Mouse (Mus musculus): ENCODE data around the gene Foxo3. TPM values are rescaled to one million over a fixed set of nuclear protein-coding genes. Genes with fewer than 3 reads are reported as not detected.

Foxo3 gene
- polyA plus RNA-seq, 1 experiment from 2014 or later = 3.6 TPM

- WGBS = 81% methylated on average over 8 of the region's 8 CpGs
- Histone ChIP-seq H3K36me3 (peaks cover 15% of the 10 kb centered on the region; the same call in 1 of the 2 replicates), H3K4me3 (no peak overlapping the region), H3K9me3 (no peaks in the 10 kb centered on the region), H3K4me2 (replicated peaks) (no peak overlapping the region), H3K27ac (replicated peaks) (no peak overlapping the region), H3K9ac (replicated peaks) (no peak overlapping the region), H3K27me3 (no peaks in the 10 kb centered on the region), H3K4me1 (no peaks in the 10 kb centered on the region)
- ATAC-seq (ENCODE audit: low FRiP score, low read depth) = no peak
Observed at GRCm38 (mm10) chr10:42263701-42264100, 12.9 kb downstream of the Foxo3 start.

DNA sequence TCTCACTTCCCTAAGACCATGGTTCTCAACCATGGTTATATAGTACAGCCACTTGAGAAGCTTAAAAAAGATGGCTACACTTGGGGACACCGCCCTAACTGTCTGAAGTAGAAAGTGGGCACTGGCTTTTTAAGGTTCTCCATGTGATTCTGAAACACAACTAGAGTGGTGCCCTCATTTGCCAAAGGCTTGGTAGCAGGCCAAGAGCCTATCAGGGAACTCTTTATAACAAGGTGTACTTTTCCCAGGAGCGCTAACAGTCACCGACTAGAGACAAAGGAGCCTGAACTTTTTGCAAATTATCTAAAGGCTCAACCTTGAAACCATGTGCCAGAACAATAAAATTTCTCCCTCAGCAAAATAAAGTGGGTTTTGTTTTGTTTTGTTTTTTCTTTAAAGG lies 14.5 kb downstream of the Foxo3 start:
- peaks cover 15% of the 10 kb centered on the region; the same call in 1 of the 2 replicates for H3K36me3 ChIP-seq
- ATAC-seq (ENCODE audit: low FRiP score, low read depth) = no peak
- 98% methylated on average over 3 of the region's 3 CpGs for WGBS
- H3K4me2 ChIP-seq (replicated peaks) = no peak overlapping the region
- no peaks in the 10 kb centered on the region for H3K27me3 ChIP-seq
- H3K9ac ChIP-seq (replicated peaks) = no peak overlapping the region
- H3K4me1 ChIP-seq = no peaks in the 10 kb centered on the region
- H3K4me3 ChIP-seq = no peak overlapping the region
- H3K27ac ChIP-seq (replicated peaks) = no peak overlapping the region
- H3K9me3 ChIP-seq = no peaks in the 10 kb centered on the region

DNA sequence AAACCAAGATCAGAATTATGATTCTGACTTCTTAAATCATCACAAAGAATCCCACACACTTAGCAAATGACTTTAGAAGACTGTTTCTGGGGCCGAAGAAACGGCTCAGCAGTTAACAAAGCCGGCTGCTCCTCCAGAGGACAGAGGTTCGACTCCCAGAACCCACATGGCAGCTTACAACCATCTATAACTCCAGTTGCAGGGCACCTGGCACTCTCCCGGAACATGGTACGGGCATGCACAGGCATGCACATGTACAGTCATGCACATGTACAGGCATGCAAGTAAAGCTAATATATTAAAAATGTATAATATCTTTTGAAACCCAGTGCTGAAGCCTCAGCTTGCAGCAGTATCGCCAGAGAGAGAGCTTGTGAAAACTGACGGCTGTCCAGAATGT lies 15.5 kb downstream of the Foxo3 start:
- no peak overlapping the region for H3K27ac ChIP-seq (replicated peaks)
- no peak overlapping the region for H3K4me2 ChIP-seq (replicated peaks)

GRCm38 (mm10) chr10:42260523-42260922 lies 16.0 kb downstream of the Foxo3 start:
- ATAC-seq (ENCODE audit: low FRiP score, low read depth) = no peak
- Histone ChIP-seq H3K9me3 (no peaks in the 10 kb centered on the region), H3K9ac (replicated peaks) (no peak overlapping the region), H3K27me3 (no peaks in the 10 kb centered on the region), H3K36me3 (peaks cover 4% of the 10 kb centered on the region; the same call in 1 of the 2 replicates), H3K4me2 (replicated peaks) (no peak overlapping the region), H3K27ac (replicated peaks) (no peak overlapping the region), H3K4me1 (0 out of 2 replicates have a peak, but pooled peaks cover 3% of the 10 kb centered on the region), H3K4me3 (no peak overlapping the region)
- WGBS = 84% methylated on average over 8 of the region's 8 CpGs

More for the DNA sequence above, 15.5 kb downstream of the Foxo3 start:
- 0 out of 2 replicates have a peak, but pooled peaks cover 3% of the 10 kb centered on the region for H3K4me1 ChIP-seq
- H3K9me3 ChIP-seq = no peaks in the 10 kb centered on the region
- H3K36me3 ChIP-seq = peaks cover 8% of the 10 kb centered on the region; the same call in 1 of the 2 replicates
- H3K9ac ChIP-seq (replicated peaks) = no peak overlapping the region
- no peaks in the 10 kb centered on the region for H3K27me3 ChIP-seq
- H3K4me3 ChIP-seq = no peak overlapping the region
- 94% methylated on average over 8 of the region's 8 CpGs for whole genome bisulfite sequencing
- ATAC-seq (ENCODE audit: low FRiP score, low read depth) = no peak

DNA sequence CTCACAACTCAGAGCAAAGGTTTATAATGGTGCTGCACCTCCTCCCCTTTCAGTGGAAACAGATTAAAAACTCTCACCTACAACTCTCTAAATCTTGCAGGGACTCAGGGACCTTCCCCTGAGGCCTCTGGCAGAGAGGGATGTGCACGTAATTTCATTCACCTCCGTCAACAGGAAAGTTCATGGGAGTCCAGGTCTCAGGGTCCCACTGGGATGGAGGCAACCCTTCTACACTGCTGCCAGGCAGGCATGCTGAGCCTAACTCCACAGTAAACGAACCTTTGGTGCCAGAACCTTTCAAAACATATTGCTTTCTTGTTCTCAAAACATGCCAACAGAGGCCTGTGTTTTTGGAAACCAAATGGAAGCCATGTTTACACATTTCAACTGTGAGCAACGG lies 17.0 kb downstream of the Foxo3 start:
- Histone ChIP-seq H3K27me3 (no peaks in the 10 kb centered on the region), H3K4me1 (0 out of 2 replicates have a peak, but pooled peaks cover 3% of the 10 kb centered on the region), H3K36me3 (no peaks in the 10 kb centered on the region), H3K4me2 (replicated peaks) (no peak overlapping the region), H3K9me3 (no peaks in the 10 kb centered on the region), H3K27ac (replicated peaks) (no peak overlapping the region), H3K4me3 (no peak overlapping the region), H3K9ac (replicated peaks) (no peak overlapping the region)
- WGBS = 83% methylated on average over 4 of the region's 4 CpGs
- ATAC-seq (ENCODE audit: low FRiP score, low read depth) = no peak

DNA sequence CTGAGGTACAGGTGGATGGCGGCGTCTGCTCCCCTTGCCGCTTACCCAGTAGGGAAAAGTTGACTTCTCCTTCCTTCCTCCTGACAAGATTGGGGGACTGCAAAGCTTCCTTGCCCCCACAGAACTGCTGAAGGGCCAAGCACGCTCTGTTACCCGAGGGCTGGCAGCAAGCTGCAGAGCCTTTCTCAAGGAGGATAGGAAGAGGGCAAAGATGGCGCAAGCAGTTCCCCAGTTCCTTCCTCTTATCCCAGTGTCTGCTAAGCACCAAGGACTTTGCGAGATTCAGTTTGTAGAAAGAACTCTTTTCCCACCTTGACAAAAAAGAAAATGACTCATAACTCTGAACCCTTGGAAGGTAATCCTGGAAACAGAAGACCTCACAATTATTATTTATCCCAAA lies 18.6 kb downstream of the Foxo3 start:
- ATAC-seq (ENCODE audit: low FRiP score, low read depth) = no peak
- no peak overlapping the region for H3K9ac ChIP-seq (replicated peaks)
- H3K27ac ChIP-seq (replicated peaks) = no peak overlapping the region
- H3K27me3 ChIP-seq = no peaks in the 10 kb centered on the region
- 0 out of 2 replicates have a peak, but pooled peaks cover 3% of the 10 kb centered on the region for H3K4me1 ChIP-seq
- H3K36me3 ChIP-seq = no peaks in the 10 kb centered on the region
- H3K4me3 ChIP-seq = no peak overlapping the region
- no peaks in the 10 kb centered on the region for H3K9me3 ChIP-seq
- no peak overlapping the region for H3K4me2 ChIP-seq (replicated peaks)
- 96% methylated on average over 7 of the region's 7 CpGs for WGBS

- Histone ChIP-seq H3K27me3 (no peaks in the 10 kb centered on the region; the same call in 1 of the 2 replicates), H3K4me2 (replicated peaks) (no peak overlapping the region), H3K9me3 (no peaks in the 10 kb centered on the region), H3K4me3 (no peak overlapping the region), H3K9ac (replicated peaks) (no peak overlapping the region), H3K4me1 (peaks cover 17% of the 10 kb centered on the region), H3K36me3 (no peaks in the 10 kb centered on the region), H3K27ac (replicated peaks) (no peak overlapping the region)
- no peak for ATAC-seq (ENCODE audit: low FRiP score, low read depth)
- WGBS = 90% methylated on average over 5 of the region's 5 CpGs
Observed at GRCm38 (mm10) chr10:42254788-42255187, 21.8 kb downstream of the Foxo3 start.

- H3K4me2 ChIP-seq (replicated peaks) = no peak overlapping the region
- H3K4me1 ChIP-seq = peaks cover 20% of the 10 kb centered on the region
- no peaks in the 10 kb centered on the region for H3K9me3 ChIP-seq
- no peaks in the 10 kb centered on the region for H3K36me3 ChIP-seq
- WGBS = 46% methylated on average over 8 of the region's 8 CpGs
- no peaks in the 10 kb centered on the region; the same call in 1 of the 2 replicates for H3K27me3 ChIP-seq
- H3K27ac ChIP-seq (replicated peaks) = no peak overlapping the region
- no peak overlapping the region for H3K4me3 ChIP-seq
- no peak for ATAC-seq (ENCODE audit: low FRiP score, low read depth)
- no peak overlapping the region for H3K9ac ChIP-seq (replicated peaks)
Observed at GRCm38 (mm10) chr10:42251749-42252323, 24.7 kb downstream of the Foxo3 start.

DNA sequence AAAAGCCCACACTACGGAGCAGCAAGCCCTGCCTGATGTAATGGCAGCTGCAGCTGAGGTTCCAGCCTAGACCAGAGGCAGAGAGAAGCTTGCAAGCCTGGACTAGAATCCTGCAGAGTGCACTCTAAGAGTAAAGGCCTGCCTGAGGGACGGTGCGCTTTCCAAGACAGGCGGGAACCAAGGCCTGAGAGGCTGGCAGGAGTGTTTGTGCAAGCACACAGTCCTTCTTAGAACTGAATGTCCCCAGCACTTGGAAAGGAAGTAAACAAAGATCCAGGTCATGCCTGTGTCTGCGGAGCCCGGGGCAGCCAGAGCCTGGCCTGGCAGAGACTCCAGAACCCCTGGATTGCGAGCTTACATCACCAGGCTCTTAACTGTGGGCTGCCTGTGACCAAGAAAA lies 25.4 kb downstream of the Foxo3 start:
- Histone ChIP-seq H3K4me2 (replicated peaks) (no peak overlapping the region), H3K27ac (replicated peaks) (no peak overlapping the region), H3K9me3 (no peaks in the 10 kb centered on the region), H3K27me3 (no peaks in the 10 kb centered on the region; the same call in 1 of the 2 replicates), H3K4me3 (no peak overlapping the region), H3K36me3 (no peaks in the 10 kb centered on the region), H3K4me1 (peaks cover 18% of the 10 kb centered on the region), H3K9ac (replicated peaks) (no peak overlapping the region; the same call in 1 of the 2 replicates)
- ATAC-seq (ENCODE audit: low FRiP score, low read depth) = no peak
- 54% methylated on average over 7 of the region's 7 CpGs for WGBS

- H3K4me3 ChIP-seq = no peak overlapping the region
- H3K4me1 ChIP-seq = peaks cover 17% of the 10 kb centered on the region
- ATAC-seq (ENCODE audit: low FRiP score, low read depth) = no peak
- H3K4me2 ChIP-seq (replicated peaks) = no peak overlapping the region
- 68% methylated on average over 2 of the region's 2 CpGs for WGBS
- H3K9ac ChIP-seq (replicated peaks) = no peak overlapping the region
- H3K27me3 ChIP-seq = no peaks in the 10 kb centered on the region; the same call in 1 of the 2 replicates
- H3K36me3 ChIP-seq = no peaks in the 10 kb centered on the region
- no peaks in the 10 kb centered on the region for H3K9me3 ChIP-seq
- H3K27ac ChIP-seq (replicated peaks) = no peak overlapping the region
Observed at GRCm38 (mm10) chr10:42249965-42250364, 26.6 kb downstream of the Foxo3 start.

GRCm38 (mm10) chr10:42248644-42249043 lies 27.9 kb downstream of the Foxo3 start:
- Histone ChIP-seq H3K27me3 (no peaks in the 10 kb centered on the region; the same call in 1 of the 2 replicates), H3K9ac (replicated peaks) (no peak overlapping the region), H3K27ac (replicated peaks) (no peak overlapping the region), H3K4me2 (replicated peaks) (no peak overlapping the region), H3K36me3 (no peaks in the 10 kb centered on the region), H3K9me3 (no peaks in the 10 kb centered on the region), H3K4me3 (no peak overlapping the region), H3K4me1 (peaks cover 17% of the 10 kb centered on the region)
- WGBS = 64% methylated on average over 5 of the region's 5 CpGs
- no peak for ATAC-seq (ENCODE audit: low FRiP score, low read depth)

GRCm38 (mm10) chr10:42248156-42248555 lies 28.4 kb downstream of the Foxo3 start:
- WGBS = 62% methylated on average over 4 of the region's 4 CpGs
- Histone ChIP-seq H3K9ac (replicated peaks) (no peak overlapping the region), H3K4me1 (peaks cover 17% of the 10 kb centered on the region), H3K9me3 (no peaks in the 10 kb centered on the region), H3K36me3 (no peaks in the 10 kb centered on the region), H3K27me3 (no peaks in the 10 kb centered on the region; the same call in 1 of the 2 replicates), H3K27ac (replicated peaks) (no peak overlapping the region), H3K4me2 (replicated peaks) (no peak overlapping the region), H3K4me3 (no peak overlapping the region)
- no peak for ATAC-seq (ENCODE audit: low FRiP score, low read depth)
